Mouse (Mus musculus) hindbrain, embryonic 14.5 days (tissue): ENCODE measurements around the gene Gm49711. TPM values are rescaled to one million over a fixed set of nuclear protein-coding genes. Genes with fewer than 3 reads are reported as not detected.
"Not testable (repeated sequence)": the region's sequence is repeated elsewhere in the genome, so short reads cannot be mapped to it uniquely, and the experiment has no call there.

ENCODE experiments used
- ATAC-seq: fragments of 200-750 bp; cut with Nextera tagmentation; 2 replicates; pipeline ENCODE4 v1.8.0; 2017; ENCODE audit warnings: moderate number of reproducible peaks, mild to moderate bottlenecking, moderate TSS enrichment, moderate library complexity; ENCODE audit not compliant: low FRiP score
- DNase-seq: peaks from one replicate; pipeline ENCODE4 v3.0.0-alpha.2; 2015; ENCODE audit warnings: low spot score
- H3K27ac ChIP-seq: fragments of 300-500 bp; sonication (generic); 2 replicates; pipeline ENCODE4 v1.5.1; 2014; ENCODE audit warnings: mild to moderate bottlenecking, moderate library complexity
- H3K27me3 ChIP-seq: fragments of 300-500 bp; sonication (generic); 2 replicates; pipeline ENCODE4 v1.6.1; 2014; ENCODE audit warnings: mild to moderate bottlenecking, low read length, mixed read lengths; ENCODE audit not compliant: control insufficient read depth, insufficient read depth
- H3K36me3 ChIP-seq: fragments of 300-500 bp; sonication (generic); replicated peaks from 2 replicates; pipeline ENCODE4 v1.6.1; 2014; ENCODE audit not compliant: control insufficient read depth, insufficient read depth
- H3K4me1 ChIP-seq: fragments of 300-500 bp; sonication (generic); replicated peaks from 2 replicates; pipeline ENCODE4 v1.6.1; 2014; ENCODE audit warnings: antibody characterized with exemption, low read length, mixed read lengths; ENCODE audit not compliant: control insufficient read depth, insufficient read depth
- H3K4me2 ChIP-seq: fragments of 300-500 bp; sonication (generic); replicated peaks from 2 replicates; pipeline ENCODE4 v1.6.1; 2014; ENCODE audit warnings: mild to moderate bottlenecking, moderate library complexity
- H3K4me3 ChIP-seq: fragments of 300-500 bp; sonication (generic); replicated peaks from 2 replicates; pipeline ENCODE4 v1.5.1; 2014; ENCODE audit warnings: mild to moderate bottlenecking, low read length
- H3K9ac ChIP-seq: fragments of 300-500 bp; sonication (generic); 2 replicates; pipeline ENCODE4 v1.6.1; 2014
- H3K9me3 ChIP-seq: fragments of 300-500 bp; sonication (generic); 2 replicates; pipeline ENCODE4 v1.6.1; 2016; ENCODE audit warnings: low read length; ENCODE audit not compliant: control insufficient read depth
- WGBS: fragments of 180-500 bp; shearing (Covaris S2); extraction: QIAGEN DNeasy Blood & Tissue Kit; methylation state at CpG from one replicate; pipeline ENCODE4 v1.1.7; 2014; 5-methylcytosine and 5-hydroxymethylcytosine counted together
- polyA plus RNA-seq: library from polyadenylated mRNA; unstranded; fragments of >200 nt; fragmentation: Nextera tagmentation; extraction: Ambion mirVana; gene quantifications from 2 replicates; pipeline ENCODE4 v1.2.1, GENCODE M21; 2014

Gm49711 gene
- polyA plus RNA-seq, 1 experiment from 2014 or later: 0.54 TPM

GRCm38 (mm10) chr16:92098351-92099051 is 40.4 kb downstream of the Gm49711 start:
- Histone ChIP-seq H3K27me3 (no peaks in the 10 kb centered on the region), H3K4me1 (no peaks in the 10 kb centered on the region; the same call in 1 of the 2 replicates), H3K27ac (no peak overlapping the region), H3K9ac (no peak overlapping the region), H3K4me2 (no peak overlapping the region), H3K9me3 (no peaks in the 10 kb centered on the region), H3K36me3 (peaks cover 16% of the 10 kb centered on the region; the same call in 1 of the 2 replicates), H3K4me3 (no peak overlapping the region)
- ATAC-seq (no peak), DNase-seq (no peak)
- 79% methylated on average over 10 of the region's 10 CpGs for WGBS

GRCm38 (mm10) chr16:92099598-92099997 is 41.5 kb downstream of the Gm49711 start:
- H3K4me3 ChIP-seq: no peak overlapping the region
- no peak overlapping the region for H3K9ac ChIP-seq
- H3K4me1 ChIP-seq: no peaks in the 10 kb centered on the region; the same call in 1 of the 2 replicates
- no peaks in the 10 kb centered on the region for H3K27me3 ChIP-seq
- no peaks in the 10 kb centered on the region for H3K9me3 ChIP-seq
- no peak overlapping the region for H3K27ac ChIP-seq
- ATAC-seq (no peak), DNase-seq (no peak)
- 87% methylated on average over 16 of the region's 16 CpGs for WGBS
- H3K36me3 ChIP-seq: peaks cover 9% of the 10 kb centered on the region; the same call in 1 of the 2 replicates
- H3K4me2 ChIP-seq: no peak overlapping the region

- Histone ChIP-seq H3K27ac (no peak overlapping the region), H3K4me2 (no peak overlapping the region), H3K27me3 (no peaks in the 10 kb centered on the region), H3K4me1 (no peaks in the 10 kb centered on the region; the same call in 1 of the 2 replicates), H3K9ac (no peak overlapping the region), H3K36me3 (0 out of 2 replicates have a peak, but pooled peaks cover 4% of the 10 kb centered on the region), H3K9me3 (no peaks in the 10 kb centered on the region), H3K4me3 (no peak overlapping the region)
- ATAC-seq (peak; percentile 21; the same call in 1 of the 2 replicates), DNase-seq (no peak)
- 60% methylated on average over 4 of the region's 4 CpGs for WGBS
Observed at GRCm38 (mm10) chr16:92100111-92100510, 42.0 kb downstream of the Gm49711 start.

- DNase-seq (no peak), ATAC-seq (no peak)
- 0 out of 2 replicates have a peak, but pooled peaks cover 2% of the 10 kb centered on the region for H3K36me3 ChIP-seq
- no peaks in the 10 kb centered on the region; the same call in 1 of the 2 replicates for H3K4me1 ChIP-seq
- H3K4me3 ChIP-seq: no peak overlapping the region
- H3K9me3 ChIP-seq: no peaks in the 10 kb centered on the region
- H3K27me3 ChIP-seq: no peaks in the 10 kb centered on the region
- no peak overlapping the region for H3K9ac ChIP-seq
- 76% methylated on average over 5 of the region's 5 CpGs for WGBS
- H3K27ac ChIP-seq: no peak overlapping the region
- H3K4me2 ChIP-seq: no peak overlapping the region
Observed at GRCm38 (mm10) chr16:92102115-92102514, 44.0 kb downstream of the Gm49711 start.

- not testable (repeated sequence) for H3K27me3 ChIP-seq, H3K36me3 ChIP-seq, H3K4me2 ChIP-seq, H3K9ac ChIP-seq, H3K4me1 ChIP-seq, H3K4me3 ChIP-seq, DNase-seq, H3K27ac ChIP-seq, H3K9me3 ChIP-seq, ATAC-seq
- 94% methylated on average over 6 of the region's 7 CpGs for WGBS
Observed at GRCm38 (mm10) chr16:92102931-92103330, 44.8 kb downstream of the Gm49711 start.

GRCm38 (mm10) chr16:92103572-92104331 is 45.6 kb downstream of the Gm49711 start:
- H3K4me3 ChIP-seq: no peak overlapping the region
- no peaks in the 10 kb centered on the region; the same call in 1 of the 2 replicates for H3K4me1 ChIP-seq
- no peak for DNase-seq
- H3K27ac ChIP-seq: no peak overlapping the region
- 0 out of 2 replicates have a peak, but pooled peaks cover 2% of the 10 kb centered on the region for H3K36me3 ChIP-seq
- H3K9me3 ChIP-seq: no peaks in the 10 kb centered on the region
- no peak overlapping the region for H3K9ac ChIP-seq
- WGBS: 22% methylated on average over 9 of the region's 9 CpGs
- no peak overlapping the region for H3K4me2 ChIP-seq
- peak; percentile 34; the same call in 1 of the 2 replicates for ATAC-seq
- no peaks in the 10 kb centered on the region for H3K27me3 ChIP-seq

- no peaks in the 10 kb centered on the region for H3K27me3 ChIP-seq
- no peak overlapping the region for H3K27ac ChIP-seq
- H3K9me3 ChIP-seq: no peaks in the 10 kb centered on the region
- no peak for ATAC-seq
- no peak overlapping the region for H3K4me3 ChIP-seq
- DNase-seq: no peak
- WGBS: 82% methylated on average over 2 of the region's 2 CpGs
- H3K4me1 ChIP-seq: no peaks in the 10 kb centered on the region; the same call in 1 of the 2 replicates
- no peak overlapping the region for H3K9ac ChIP-seq
- H3K36me3 ChIP-seq: 0 out of 2 replicates have a peak, but pooled peaks cover 2% of the 10 kb centered on the region
- no peak overlapping the region for H3K4me2 ChIP-seq
Observed at GRCm38 (mm10) chr16:92104332-92104590, 46.1 kb downstream of the Gm49711 start.

- Histone ChIP-seq H3K36me3 (0 out of 2 replicates have a peak, but pooled peaks cover 2% of the 10 kb centered on the region), H3K9ac (no peak overlapping the region), H3K4me1 (no peaks in the 10 kb centered on the region; the same call in 1 of the 2 replicates), H3K27ac (no peak overlapping the region), H3K27me3 (no peaks in the 10 kb centered on the region), H3K4me3 (no peak overlapping the region), H3K9me3 (no peaks in the 10 kb centered on the region), H3K4me2 (no peak overlapping the region)
- DNase-seq (no peak), ATAC-seq (no peak)
- WGBS: 100% methylated on average over 2 of the region's 2 CpGs
Observed at GRCm38 (mm10) chr16:92104951-92105350, 46.8 kb downstream of the Gm49711 start.

- H3K27ac ChIP-seq: no peak overlapping the region
- H3K4me2 ChIP-seq: no peak overlapping the region
- no peak overlapping the region for H3K9ac ChIP-seq
- no peaks in the 10 kb centered on the region for H3K9me3 ChIP-seq
- DNase-seq (no peak), ATAC-seq (no peak)
- no peaks in the 10 kb centered on the region for H3K27me3 ChIP-seq
- no peak overlapping the region for H3K4me3 ChIP-seq
- no peaks in the 10 kb centered on the region for H3K4me1 ChIP-seq
- 73% methylated on average over 3 of the region's 3 CpGs for WGBS
- H3K36me3 ChIP-seq: 0 out of 2 replicates have a peak, but pooled peaks cover 2% of the 10 kb centered on the region
Observed at GRCm38 (mm10) chr16:92105631-92106030, 47.5 kb downstream of the Gm49711 start.
